Mouse (Mus musculus): ENCODE data around the gene Naa10.

GRCm38 (mm10) chrX:73930402-73931062 is 8.8 kb upstream of the Naa10 start, which contains the start of gene Renbp:
- TF ChIP-seq CTCF (IDR thresholded peaks at IDR 0.05; ENCODE audit: extremely low read depth, insufficient read length, insufficient replicate concordance, low read depth, low read length) (no peak), POLR2A (IDR thresholded peaks at IDR 0.05; ENCODE audit: low read depth, low read length) (no peak)

All from small intestine, adult 2 months (tissue).